Mouse (Mus musculus) limb, embryonic 13.5 days (tissue): ENCODE data around the gene Ugt1a8. TPM values are rescaled to one million over a fixed set of nuclear protein-coding genes. Genes with fewer than 3 reads are reported as not detected.
"Not testable (repeated sequence)": the region's sequence is repeated elsewhere in the genome, so short reads cannot be mapped to it uniquely, and the experiment has no call there.

Experiments
- ATAC-seq: fragments of 200-750 bp; cut with Nextera tagmentation; 2 replicates; pipeline ENCODE4 v1.8.0; 2017; ENCODE audit warnings: low read depth, moderate number of reproducible peaks, moderate TSS enrichment; ENCODE audit not compliant: low FRiP score
- H3K27ac ChIP-seq: fragments of 300-500 bp; sonication (generic); 2 replicates; pipeline ENCODE4 v1.5.1; 2015; ENCODE audit warnings: inconsistent platforms, mild to moderate bottlenecking, moderate library complexity
- H3K27me3 ChIP-seq: fragments of 300-500 bp; sonication (generic); 2 replicates; pipeline ENCODE4 v1.6.1; 2015; ENCODE audit warnings: mild to moderate bottlenecking, inconsistent platforms
- H3K36me3 ChIP-seq: fragments of 300-500 bp; sonication (generic); 2 replicates; pipeline ENCODE4 v1.6.1; 2015; ENCODE audit warnings: inconsistent platforms, mild to moderate bottlenecking, moderate library complexity
- H3K4me1 ChIP-seq: fragments of 300-500 bp; sonication (generic); 2 replicates; pipeline ENCODE4 v1.6.1; 2015; ENCODE audit warnings: inconsistent platforms
- H3K4me2 ChIP-seq: fragments of 300-500 bp; sonication (generic); replicated peaks from 2 replicates; pipeline ENCODE4 v1.6.1; 2015; ENCODE audit warnings: inconsistent platforms, mild to moderate bottlenecking, moderate library complexity
- H3K4me3 ChIP-seq: fragments of 300-500 bp; sonication (generic); 2 replicates; pipeline ENCODE4 v1.5.1; 2015; ENCODE audit warnings: moderate library complexity, mild to moderate bottlenecking, inconsistent platforms
- H3K9ac ChIP-seq: fragments of 300-500 bp; sonication (generic); 2 replicates; pipeline ENCODE4 v1.6.1; 2015; ENCODE audit warnings: mild to moderate bottlenecking, inconsistent platforms
- H3K9me3 ChIP-seq: fragments of 300-500 bp; sonication (generic); 2 replicates; pipeline ENCODE4 v1.6.1; 2016; ENCODE audit warnings: inconsistent platforms
- WGBS: fragments of 180-500 bp; shearing (Covaris S2); methylation state at CpG from one replicate; pipeline ENCODE4 v1.1.7; 2015; 5-methylcytosine and 5-hydroxymethylcytosine counted together
- polyA plus RNA-seq: library from polyadenylated mRNA; unstranded; fragments of >200 nt; fragmentation: Nextera tagmentation; extraction: Ambion mirVana; gene quantifications from 2 replicates; pipeline ENCODE4 v1.2.1, GENCODE M21; 2015

Gene Ugt1a8
- polyA plus RNA-seq, 1 experiment from 2014 or later: not detected

GRCm38 (mm10) chr1:88121521-88121920 is 33.9 kb downstream of the Ugt1a8 start:
- not testable (repeated sequence) for H3K27me3 ChIP-seq, H3K36me3 ChIP-seq, H3K9ac ChIP-seq, H3K4me2 ChIP-seq, ATAC-seq, H3K4me3 ChIP-seq, H3K27ac ChIP-seq, H3K4me1 ChIP-seq
- no CpG with 5 or more reads among the region's 1 CpGs for WGBS
- H3K9me3 ChIP-seq: peaks cover 10% of the 10 kb centered on the region; the same call in 1 of the 2 replicates

- not testable (repeated sequence) for H3K27ac ChIP-seq, H3K27me3 ChIP-seq, H3K4me1 ChIP-seq, ATAC-seq, H3K36me3 ChIP-seq, H3K9ac ChIP-seq, H3K4me2 ChIP-seq, H3K4me3 ChIP-seq, H3K9me3 ChIP-seq
- 74% methylated on average over 4 of the region's 4 CpGs for WGBS
These were observed 38.3 kb downstream of the Ugt1a8 start for GRCm38 (mm10) chr1:88125827-88126360.

GRCm38 (mm10) chr1:88129091-88129490 is 41.5 kb downstream of the Ugt1a8 start:
- H3K9ac ChIP-seq, H3K27me3 ChIP-seq, H3K36me3 ChIP-seq, ATAC-seq, H3K4me3 ChIP-seq, H3K4me1 ChIP-seq, H3K4me2 ChIP-seq, H3K27ac ChIP-seq, H3K9me3 ChIP-seq: not testable (repeated sequence)
- 81% methylated on average over 2 of the region's 2 CpGs for WGBS

- H3K9ac ChIP-seq, H3K4me3 ChIP-seq, H3K4me2 ChIP-seq, H3K27ac ChIP-seq, H3K9me3 ChIP-seq, ATAC-seq, H3K27me3 ChIP-seq, H3K36me3 ChIP-seq: not testable (repeated sequence)
- WGBS: 81% methylated on average over 1 of the region's 1 CpGs
- peaks cover 11% of the 10 kb centered on the region; the same call in 1 of the 2 replicates for H3K4me1 ChIP-seq
These were observed 42.6 kb downstream of the Ugt1a8 start for GRCm38 (mm10) chr1:88130223-88130622.

- H3K4me1 ChIP-seq: peaks cover 11% of the 10 kb centered on the region; the same call in 1 of the 2 replicates
- H3K4me2 ChIP-seq: no peak overlapping the region
- no peak overlapping the region for H3K27ac ChIP-seq
- H3K4me3 ChIP-seq: no peak overlapping the region
- H3K36me3 ChIP-seq: no peaks in the 10 kb centered on the region
- no peak overlapping the region for H3K9ac ChIP-seq
- WGBS: 51% methylated on average over 3 of the region's 3 CpGs
- ATAC-seq: no peak
- H3K9me3 ChIP-seq: no peaks in the 10 kb centered on the region
- H3K27me3 ChIP-seq: no peaks in the 10 kb centered on the region
These were observed 46.4 kb downstream of the Ugt1a8 start for GRCm38 (mm10) chr1:88133908-88134456.

- peaks cover 11% of the 10 kb centered on the region; the same call in 1 of the 2 replicates for H3K4me1 ChIP-seq
- not testable (repeated sequence) for H3K4me3 ChIP-seq, H3K9me3 ChIP-seq, H3K27ac ChIP-seq, ATAC-seq, H3K36me3 ChIP-seq, H3K4me2 ChIP-seq, H3K27me3 ChIP-seq, H3K9ac ChIP-seq
- 44% methylated on average over 5 of the region's 5 CpGs for WGBS
These were observed 46.9 kb downstream of the Ugt1a8 start, which contains the start of gene Ugt1a6a for GRCm38 (mm10) chr1:88134457-88135011. TSS of gene Ugt1a6a (plus strand) at chr1:88134809.

GRCm38 (mm10) chr1:88135229-88135904 is 47.8 kb downstream of the Ugt1a8 start:
- H3K9ac ChIP-seq, H3K9me3 ChIP-seq, ATAC-seq, H3K27ac ChIP-seq, H3K36me3 ChIP-seq, H3K27me3 ChIP-seq, H3K4me3 ChIP-seq, H3K4me2 ChIP-seq: not testable (repeated sequence)
- WGBS: 89% methylated on average over 5 of the region's 6 CpGs
- H3K4me1 ChIP-seq: peaks cover 11% of the 10 kb centered on the region; the same call in 1 of the 2 replicates

GRCm38 (mm10) chr1:88136646-88137045 is 49.0 kb downstream of the Ugt1a8 start:
- H3K36me3 ChIP-seq: no peaks in the 10 kb centered on the region
- 79% methylated on average over 2 of the region's 2 CpGs for WGBS
- no peak for ATAC-seq

GRCm38 (mm10) chr1:88137264-88137663 is 49.7 kb downstream of the Ugt1a8 start:
- H3K4me1 ChIP-seq: peaks cover 11% of the 10 kb centered on the region; the same call in 1 of the 2 replicates
- no peaks in the 10 kb centered on the region for H3K27me3 ChIP-seq
- H3K9ac ChIP-seq: no peak overlapping the region
- H3K27ac ChIP-seq: no peak overlapping the region
- H3K4me2 ChIP-seq: no peak overlapping the region
- ATAC-seq: no peak
- H3K4me3 ChIP-seq: no peak overlapping the region
- H3K9me3 ChIP-seq: no peaks in the 10 kb centered on the region
- WGBS: 80% methylated on average over 3 of the region's 3 CpGs
- H3K36me3 ChIP-seq: no peaks in the 10 kb centered on the region

More at GRCm38 (mm10) chr1:88136646-88137045, 49.0 kb downstream of the Ugt1a8 start:
- H3K4me3 ChIP-seq: no peak overlapping the region
- H3K4me2 ChIP-seq: no peak overlapping the region
- peaks cover 11% of the 10 kb centered on the region; the same call in 1 of the 2 replicates for H3K4me1 ChIP-seq
- H3K27me3 ChIP-seq: no peaks in the 10 kb centered on the region
- no peaks in the 10 kb centered on the region for H3K9me3 ChIP-seq
- no peak overlapping the region for H3K9ac ChIP-seq
- no peak overlapping the region for H3K27ac ChIP-seq

GRCm38 (mm10) chr1:88138145-88138544 is 50.5 kb downstream of the Ugt1a8 start:
- ATAC-seq: no peak
- no peak overlapping the region for H3K4me2 ChIP-seq
- no peak overlapping the region for H3K27ac ChIP-seq
- H3K27me3 ChIP-seq: no peaks in the 10 kb centered on the region
- 85% methylated on average over 1 of the region's 1 CpGs for WGBS
- H3K9me3 ChIP-seq: no peaks in the 10 kb centered on the region
- no peak overlapping the region for H3K4me3 ChIP-seq
- peaks cover 11% of the 10 kb centered on the region; the same call in 1 of the 2 replicates for H3K4me1 ChIP-seq
- H3K9ac ChIP-seq: no peak overlapping the region
- H3K36me3 ChIP-seq: no peaks in the 10 kb centered on the region

GRCm38 (mm10) chr1:88140492-88140891 is 52.9 kb downstream of the Ugt1a8 start:
- not testable (repeated sequence) for H3K9me3 ChIP-seq, H3K4me1 ChIP-seq, H3K9ac ChIP-seq, ATAC-seq, H3K4me2 ChIP-seq, H3K27me3 ChIP-seq, H3K27ac ChIP-seq, H3K4me3 ChIP-seq, H3K36me3 ChIP-seq
- WGBS: 71% methylated on average over 1 of the region's 1 CpGs

- H3K9ac ChIP-seq, H3K4me1 ChIP-seq, H3K36me3 ChIP-seq, H3K27ac ChIP-seq, H3K27me3 ChIP-seq, ATAC-seq, H3K9me3 ChIP-seq, H3K4me3 ChIP-seq, H3K4me2 ChIP-seq: not testable (repeated sequence)
- WGBS: 2% methylated on average over 5 of the region's 5 CpGs
These were observed 56.5 kb downstream of the Ugt1a8 start for GRCm38 (mm10) chr1:88143966-88144675.
